Mouse (Mus musculus) gonadal fat pad, adult 2 months (tissue): ENCODE data around the gene Zcchc17. TPM values are rescaled to one million over a fixed set of nuclear protein-coding genes. Genes with fewer than 3 reads are reported as not detected.

Experiments used
- DNase-seq: peaks from one replicate; pipeline ENCODE4 v3.0.0-alpha.2; 2012; ENCODE audit warnings: low read depth
- polyA plus RNA-seq: library from polyadenylated mRNA; depleted of rRNA; stranded (reverse); fragments of >200 nt; gene quantifications from 2 replicates; pipeline ENCODE4 v1.2.3, GENCODE M21; 2012; rRNA removed

Zcchc17 gene
- polyA plus RNA-seq, 1 experiment = 45.7 TPM

DNA sequence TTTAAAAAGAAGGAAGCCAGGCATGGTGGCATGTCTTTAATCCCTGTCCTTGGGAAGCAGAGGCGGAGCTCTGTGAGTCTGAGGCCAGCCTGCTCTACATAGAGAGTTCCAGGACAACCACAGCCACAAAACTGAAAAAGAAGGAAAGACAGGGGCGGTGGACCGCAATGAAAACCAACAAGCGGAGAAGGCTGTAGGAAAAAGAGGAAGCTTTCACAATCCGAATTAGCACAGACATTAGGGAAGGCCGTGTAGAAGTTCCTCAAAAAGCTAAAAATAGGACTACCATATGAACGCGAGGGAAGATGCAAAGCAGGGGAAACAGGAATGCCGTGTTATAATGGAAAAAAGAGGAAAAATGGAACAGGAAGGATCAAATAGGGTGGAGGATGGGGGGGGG, 75.9 kb downstream of the Zcchc17 start:
- no peak for DNase-seq

DNA sequence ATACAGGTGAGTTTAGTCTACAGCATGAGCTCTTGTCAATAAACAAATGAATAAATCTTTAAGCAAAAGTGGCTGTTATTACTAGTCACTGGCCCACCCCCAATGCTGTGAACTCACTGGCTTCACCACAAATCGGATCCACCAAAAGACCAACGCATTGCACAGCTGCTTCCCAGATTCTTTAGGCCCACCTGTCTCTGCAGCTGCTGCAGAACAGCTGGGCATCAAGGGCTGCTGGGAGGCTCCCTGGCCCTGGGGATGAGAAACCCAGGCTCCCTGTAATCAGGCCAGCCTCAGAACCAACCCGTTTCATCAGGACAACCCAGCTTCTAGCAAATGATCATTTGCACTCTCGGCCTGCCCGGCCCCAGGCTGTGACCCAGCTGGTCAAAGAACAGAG, 76.9 kb downstream of the Zcchc17 start:
- no peak for DNase-seq

DNA sequence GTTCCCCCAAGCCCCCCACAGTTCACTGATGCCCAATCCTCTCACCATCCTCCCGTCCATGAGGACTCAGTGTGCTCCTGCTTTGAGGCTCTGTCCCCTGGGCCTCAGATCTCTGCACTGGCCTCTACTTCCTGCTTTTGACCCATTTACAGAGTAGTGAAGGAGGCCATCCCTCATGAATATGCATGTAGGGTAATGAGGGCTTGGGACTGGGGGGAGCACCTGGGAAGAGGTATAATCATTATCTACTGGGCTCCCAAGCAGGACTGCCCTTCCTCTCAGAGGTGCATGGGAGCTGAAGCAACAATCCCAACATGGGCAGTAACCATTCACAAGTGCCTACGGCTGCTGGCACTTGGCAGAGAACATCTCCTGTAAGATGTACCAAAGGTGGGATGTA, 80.6 kb downstream of the Zcchc17 start, which contains the start of gene Serinc2:
Gene Serinc2 (minus strand): TSS at position 101 of the 400 bp plus-strand sequence.
- no peak for DNase-seq

DNA sequence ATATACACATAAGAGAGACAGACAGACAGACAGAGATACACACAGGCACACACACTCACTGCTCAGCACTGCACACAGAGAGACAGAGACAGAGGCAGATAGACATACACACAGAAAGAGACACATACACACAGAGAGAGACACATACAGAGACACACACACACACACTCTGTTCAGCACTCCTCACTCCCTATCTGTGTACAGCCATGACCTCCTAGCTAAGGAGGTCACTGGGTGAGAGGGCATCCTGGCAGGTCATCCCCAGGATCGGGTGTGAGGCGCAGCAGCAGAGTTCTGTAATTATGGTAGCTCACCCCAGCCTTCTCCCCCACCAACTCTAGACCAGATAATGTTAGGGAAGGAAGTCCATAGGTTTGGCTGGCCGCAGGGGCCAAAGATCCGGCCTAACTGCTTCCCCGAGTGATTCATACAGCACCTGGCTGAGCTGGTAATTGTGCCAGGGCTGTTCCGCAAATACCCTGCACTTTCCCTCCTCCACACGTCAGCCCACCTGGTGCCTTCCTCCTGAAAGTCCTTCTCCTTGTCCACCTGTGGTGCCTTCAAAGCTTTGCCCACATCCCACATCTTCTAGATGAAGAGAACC, 83.1 kb downstream of the Zcchc17 start:
- DNase-seq = no peak

DNA sequence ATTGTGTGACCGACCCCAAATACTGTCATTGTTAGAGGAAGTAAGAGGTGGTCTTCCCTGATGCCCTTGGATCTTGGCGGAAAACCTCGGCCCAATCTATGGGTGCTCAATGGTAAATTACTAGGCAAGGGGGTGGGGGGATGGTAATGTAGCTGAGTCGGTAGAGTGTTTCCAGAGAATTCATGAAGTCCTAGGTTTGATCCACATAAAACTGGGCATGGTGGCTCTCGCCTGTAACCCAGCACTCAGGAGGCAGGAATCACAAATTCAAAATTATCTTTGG, 84.0 kb downstream of the Zcchc17 start:
- DNase-seq = no peak

DNA sequence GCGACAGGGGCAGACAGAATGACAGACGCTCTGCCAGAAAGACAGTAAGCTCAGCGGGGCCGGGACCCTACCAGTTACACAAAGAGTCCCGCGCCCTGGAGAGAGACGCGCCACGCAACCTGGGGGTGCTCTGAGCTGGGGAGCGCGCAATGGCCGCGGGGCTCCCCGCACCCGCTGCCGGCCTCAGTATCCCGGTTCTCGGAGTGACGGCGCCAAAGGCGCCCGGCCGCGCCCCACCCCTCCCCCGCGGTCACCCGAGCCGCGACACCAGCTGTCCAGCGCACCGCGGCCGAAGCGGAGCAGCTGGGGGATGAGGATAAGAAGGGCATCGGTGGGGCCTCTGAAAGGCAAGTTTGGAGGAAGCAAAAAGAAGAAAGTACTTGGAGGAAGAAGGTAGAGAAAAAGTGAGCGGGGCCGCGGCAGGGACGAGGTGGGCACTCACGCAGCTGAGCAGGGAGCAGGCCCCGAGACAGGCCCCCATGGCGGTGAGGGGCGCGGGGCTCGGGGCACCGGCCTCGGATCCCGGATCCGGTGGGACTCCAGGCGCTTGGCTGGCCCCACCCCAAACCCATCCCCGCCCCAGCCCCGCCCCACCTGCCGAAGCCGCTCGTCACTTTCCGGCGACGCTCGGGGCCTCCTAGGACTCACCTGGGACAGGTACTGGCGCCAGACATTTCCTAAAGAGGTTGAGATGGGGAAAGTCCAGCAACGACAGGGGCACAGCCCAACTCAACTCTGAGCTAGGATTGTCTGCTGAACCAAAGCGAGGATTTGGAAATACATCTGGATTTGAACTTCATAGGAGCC, 84.5 kb downstream of the Zcchc17 start:
- DNase-seq = no peak

DNA sequence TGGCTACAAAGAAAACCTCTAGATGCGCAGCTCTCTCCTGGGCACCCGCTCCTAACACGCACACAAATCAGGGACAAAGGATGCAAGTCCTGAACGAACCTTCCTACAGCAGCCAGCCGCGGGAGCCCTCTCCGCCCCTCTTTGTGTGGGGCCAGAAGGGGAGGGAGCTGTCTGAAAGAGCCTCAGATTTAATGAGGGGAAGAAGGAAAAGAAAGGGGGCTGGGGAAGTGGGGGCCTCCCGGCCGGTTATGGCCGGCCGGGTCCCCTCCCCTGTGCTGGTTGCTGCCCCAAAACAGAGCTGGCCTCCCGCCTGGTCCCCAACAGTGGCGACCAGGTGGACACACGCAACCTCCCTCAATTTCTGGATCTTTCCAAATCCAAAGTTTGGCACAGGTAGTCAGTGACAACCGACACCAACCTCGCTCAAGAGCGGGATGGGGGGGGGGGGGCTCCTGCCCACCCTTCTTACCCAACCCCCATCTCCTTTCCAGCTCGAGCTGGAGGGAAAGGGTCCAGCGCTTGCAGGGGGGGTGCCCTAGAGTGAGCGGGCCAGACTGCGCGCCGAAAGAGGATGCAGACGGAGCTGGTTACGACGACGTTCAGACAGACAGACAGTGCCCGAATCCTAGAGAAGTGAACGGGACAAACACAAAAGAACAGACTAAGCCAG, 85.3 kb downstream of the Zcchc17 start:
- DNase-seq = no peak

DNA sequence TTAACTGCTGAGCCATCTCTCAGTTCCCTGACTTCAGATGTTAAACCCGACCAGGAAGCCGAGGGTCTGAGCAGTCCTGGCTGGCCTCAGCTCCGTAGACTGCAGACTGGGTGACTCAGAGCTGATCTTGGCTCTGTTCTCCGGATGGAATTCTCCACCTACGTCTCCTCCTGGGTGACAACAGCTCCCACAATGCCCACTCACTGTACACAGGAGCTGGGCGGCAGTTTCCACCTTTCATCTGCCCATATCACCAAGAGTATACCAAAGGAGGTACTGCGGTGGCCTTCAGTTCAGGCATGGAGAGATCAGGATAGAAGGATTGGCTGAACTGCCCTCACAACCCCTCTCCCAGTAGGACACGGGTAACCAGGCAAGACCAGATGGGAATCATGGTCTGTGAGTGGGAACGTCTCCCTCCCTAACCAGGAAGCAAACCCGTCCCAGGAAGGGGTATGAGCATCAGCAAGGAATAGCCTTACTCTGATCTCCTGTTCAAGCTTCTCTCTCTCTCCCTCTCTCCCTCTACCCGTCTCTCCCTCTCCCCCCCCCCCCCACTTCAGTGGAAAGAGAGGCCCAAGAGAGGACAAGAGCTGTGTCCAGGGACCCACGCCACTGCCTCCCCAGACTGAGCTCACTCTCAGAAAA, 85.9 kb downstream of the Zcchc17 start:
- peak; percentile 66 for DNase-seq

DNA sequence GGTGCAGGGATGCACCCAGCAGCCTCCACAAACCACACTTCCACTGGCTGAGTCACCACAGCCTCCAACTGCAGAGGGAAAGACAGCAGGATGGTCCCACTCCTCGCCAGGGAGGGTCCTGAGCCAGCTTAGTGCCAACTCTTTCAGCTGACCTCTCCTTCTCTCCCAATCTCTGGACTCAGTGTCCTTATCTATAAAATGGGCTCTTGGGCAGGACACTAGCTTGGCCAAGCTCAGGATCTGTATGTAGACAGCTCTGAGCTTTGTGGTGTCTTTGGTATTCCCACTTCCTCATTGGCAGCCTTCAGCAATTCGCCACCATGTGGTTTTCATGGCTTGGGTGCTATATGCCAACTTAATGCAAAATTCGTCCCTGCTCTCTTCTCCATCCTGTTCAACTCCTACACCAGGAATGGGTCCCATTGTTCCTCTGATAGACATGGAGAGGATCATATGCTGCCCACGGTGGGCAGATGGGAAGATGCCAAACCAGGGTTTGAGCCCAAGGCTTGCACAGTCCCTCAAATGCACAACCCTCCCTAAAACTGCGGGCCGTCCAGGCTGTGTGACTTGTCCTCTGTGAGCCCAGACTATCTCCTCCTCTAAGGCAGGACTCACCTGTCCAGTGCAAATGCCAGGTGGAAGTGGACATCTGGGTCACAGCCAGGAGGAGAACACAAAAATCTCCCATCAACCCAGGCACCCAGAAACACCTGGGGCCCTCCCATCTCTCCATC, 89.0 kb downstream of the Zcchc17 start:
- no peak for DNase-seq

DNA sequence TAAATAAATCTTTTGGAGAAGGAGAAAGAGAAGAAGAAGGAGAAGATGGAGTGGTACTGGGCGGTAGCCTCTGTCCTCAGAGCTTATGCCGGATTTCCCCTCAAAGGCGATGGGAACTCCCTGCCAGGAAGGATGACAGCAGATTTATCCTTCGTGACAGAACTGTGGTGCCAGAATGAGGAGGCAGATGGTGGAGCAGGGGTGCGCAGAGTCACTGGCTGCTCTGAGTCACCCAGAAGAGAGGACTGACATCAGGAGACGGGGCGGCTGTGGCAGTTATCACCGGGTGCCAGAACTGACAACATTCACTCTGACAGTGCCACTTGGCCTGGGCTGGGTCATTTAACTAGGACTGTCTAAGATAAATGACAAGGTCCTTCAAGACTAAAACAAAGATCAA, 89.7 kb downstream of the Zcchc17 start:
- DNase-seq = no peak

DNA sequence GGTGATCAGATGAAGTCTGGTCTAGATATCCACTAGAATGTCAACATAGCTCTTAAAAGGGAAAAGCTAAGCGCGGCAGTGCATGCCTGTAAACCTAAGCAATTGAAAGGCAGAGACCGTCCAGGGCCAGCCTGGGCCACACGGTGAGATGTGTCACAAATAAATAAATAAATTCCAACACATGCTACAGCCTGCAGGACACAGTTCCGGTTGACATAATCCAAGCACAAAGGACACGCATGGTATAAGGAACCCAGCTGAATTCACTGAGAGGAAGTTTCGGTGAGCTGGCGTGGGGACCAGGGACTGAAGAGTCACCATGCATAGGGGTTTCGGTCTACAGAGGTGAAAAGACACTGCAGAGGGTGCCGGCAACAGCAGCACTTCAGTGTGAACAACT, 91.0 kb downstream of the Zcchc17 start:
- no peak for DNase-seq

DNA sequence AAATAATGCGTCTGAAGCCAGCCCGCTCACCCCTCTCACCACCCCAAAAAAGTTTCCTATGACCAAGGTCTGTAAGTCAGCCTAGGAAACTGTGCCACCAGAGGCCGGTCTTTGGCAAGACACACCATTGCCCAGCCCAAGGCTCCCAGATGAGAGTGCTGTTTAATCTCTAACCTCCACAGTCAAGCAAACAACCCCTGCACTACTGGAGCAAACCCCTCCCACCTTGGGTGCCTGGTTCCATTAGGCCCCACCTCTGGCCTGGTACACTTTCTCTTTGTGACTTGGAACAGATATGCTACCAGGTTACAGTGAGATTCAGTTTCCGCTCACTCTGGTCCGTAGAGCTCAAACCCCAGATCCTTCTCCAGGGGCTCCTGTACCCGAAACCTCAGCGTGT, 92.7 kb downstream of the Zcchc17 start:
- DNase-seq = no peak

DNA sequence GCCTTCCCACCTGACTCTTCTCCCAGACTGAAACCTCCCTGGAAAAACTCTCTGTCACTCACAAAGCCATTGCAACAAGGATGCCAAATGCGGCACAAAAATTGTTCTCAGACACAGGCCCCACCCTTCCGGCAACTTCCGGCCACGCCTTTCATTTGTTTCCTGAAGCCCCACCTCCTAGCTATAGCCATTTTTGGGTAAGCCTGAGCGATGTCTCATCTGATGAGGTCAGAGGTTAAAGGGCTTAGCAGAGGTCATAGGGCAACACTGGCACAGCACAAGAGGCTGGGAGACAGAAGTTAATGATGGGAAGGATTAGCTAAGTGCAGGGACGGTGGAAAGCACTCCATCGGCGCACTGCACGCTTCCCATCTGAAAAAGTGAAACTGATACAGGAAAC, 93.1 kb downstream of the Zcchc17 start:
- DNase-seq = no peak

Other genes starting within 250 kb of the Zcchc17 start
- gene Hcrtr1, start 220.6 kb downstream of the Zcchc17 start, polyA plus RNA-seq = 2.5 and 5.1 TPM in 2 replicates
- 137 and 176 TPM in 2 replicates for gene Tinagl1, start 184.8 kb downstream of the Zcchc17 start, polyA plus RNA-seq
- not detected in 2 replicates for gene Gm853, start 137.5 kb downstream of the Zcchc17 start, polyA plus RNA-seq
- 134 and 172 TPM in 2 replicates for gene Serinc2, start 80.7 kb downstream of the Zcchc17 start, polyA plus RNA-seq
- gene Fabp3, start 51.3 kb downstream of the Zcchc17 start, polyA plus RNA-seq = 3.0 and 4.2 TPM in 2 replicates
- gene Gm10570, start 51.3 kb downstream of the Zcchc17 start, polyA plus RNA-seq = not detected in 2 replicates
- gene Snrnp40, start 189 bp upstream of the Zcchc17 start, polyA plus RNA-seq = 32.3 and 34.1 TPM in 2 replicates
- gene Nkain1, start 214.2 kb upstream of the Zcchc17 start, polyA plus RNA-seq = 4.1 and 8.0 TPM in 2 replicates